Mouse (Mus musculus) CD4-positive, CD25-positive, alpha-beta regulatory T cell, adult 4 months (primary cell): ENCODE measurements at regions not wholly inside any gene's neighbourhood (a gene's known extent, or its start where the extent isn't known, plus 50 kb on each side); places are given as distances from the start of the nearest gene placed in this dataset.

Experiments used
- ATAC-seq: one replicate; pipeline ENCODE4 v1.8.0; 2017

DNA sequence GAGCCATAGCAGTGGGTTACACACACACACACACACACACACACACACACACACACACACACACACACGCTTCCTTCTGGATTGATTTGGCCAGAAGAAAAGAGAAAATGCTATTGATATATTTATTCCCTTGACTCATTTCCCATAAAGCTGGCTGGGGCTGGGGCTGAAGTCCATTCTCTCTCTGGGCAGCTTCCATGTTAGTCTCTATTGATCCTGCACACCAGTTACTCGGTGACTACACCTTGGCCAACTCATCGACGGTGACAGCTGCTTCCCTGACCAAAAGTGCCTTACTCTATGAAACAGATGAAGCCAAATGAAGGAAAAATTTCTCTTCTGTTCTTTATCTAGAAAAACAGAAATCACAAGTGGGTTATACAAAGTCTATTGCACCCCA lies 82.1 kb downstream of the Snx18 start:
- no peak for ATAC-seq

DNA sequence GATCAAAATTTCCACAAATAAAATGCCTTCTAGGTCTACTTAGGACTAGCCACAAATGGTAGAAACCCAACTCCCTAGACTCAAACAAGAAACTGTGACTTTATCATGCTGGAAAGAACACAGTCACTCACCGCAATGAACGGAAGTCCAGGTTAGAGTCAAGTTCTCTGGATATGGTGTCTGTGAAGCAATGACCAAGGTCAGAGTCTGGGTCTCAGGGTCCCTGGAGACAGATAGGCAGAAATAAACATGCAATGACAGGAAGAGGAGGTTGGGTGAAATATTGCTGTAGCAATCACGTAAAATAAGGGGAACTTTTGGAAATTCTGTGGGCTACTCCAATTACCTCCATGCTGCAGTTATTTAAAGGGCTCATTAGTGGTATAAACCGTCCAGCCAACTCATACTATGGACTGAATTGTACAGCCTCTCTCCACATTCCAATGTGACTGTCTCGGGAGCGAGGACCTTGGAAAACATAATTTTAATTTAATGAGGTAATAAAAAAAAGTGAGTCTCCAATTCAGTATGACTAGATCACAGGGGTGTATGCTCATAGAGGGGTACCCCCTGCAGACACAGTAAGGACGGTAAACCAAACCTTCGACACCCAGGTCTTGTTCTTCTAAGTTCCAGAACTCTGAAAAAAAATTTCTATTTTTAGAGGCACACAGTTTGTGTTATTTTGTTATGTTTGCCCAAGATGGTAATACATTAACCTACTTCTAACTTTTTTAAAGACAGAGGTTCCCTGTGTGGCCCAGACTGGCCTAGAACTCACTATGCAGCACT lies 83.5 kb downstream of the Snx18 start:
- ATAC-seq = no peak

DNA sequence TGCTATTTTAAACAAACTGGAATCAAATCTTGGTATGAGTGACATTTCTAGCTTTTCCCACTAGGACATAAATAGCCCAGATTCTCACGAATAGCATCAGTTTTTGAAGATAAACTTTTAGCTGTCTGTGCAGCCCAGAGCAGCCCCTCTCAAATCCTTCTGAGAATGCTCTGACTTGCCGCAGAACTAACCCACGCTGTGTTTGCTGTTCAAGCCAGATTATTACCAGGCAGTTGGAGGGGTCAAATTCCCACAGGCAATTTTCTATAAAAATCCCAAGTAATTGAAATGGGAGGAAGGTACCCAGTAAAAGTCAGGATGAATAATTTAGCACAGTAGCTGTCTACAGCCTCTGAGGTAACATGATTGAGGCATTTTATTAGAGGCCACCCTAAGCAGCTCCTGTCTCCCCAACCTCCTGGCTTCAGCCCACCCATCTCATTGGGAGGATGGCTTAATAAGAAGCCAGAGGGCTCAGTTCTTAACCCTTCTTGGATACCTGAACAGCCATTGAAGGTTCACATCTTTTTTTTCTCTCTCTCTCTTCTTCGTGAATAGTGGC lies 84.4 kb downstream of the Snx18 start:
- ATAC-seq = no peak

DNA sequence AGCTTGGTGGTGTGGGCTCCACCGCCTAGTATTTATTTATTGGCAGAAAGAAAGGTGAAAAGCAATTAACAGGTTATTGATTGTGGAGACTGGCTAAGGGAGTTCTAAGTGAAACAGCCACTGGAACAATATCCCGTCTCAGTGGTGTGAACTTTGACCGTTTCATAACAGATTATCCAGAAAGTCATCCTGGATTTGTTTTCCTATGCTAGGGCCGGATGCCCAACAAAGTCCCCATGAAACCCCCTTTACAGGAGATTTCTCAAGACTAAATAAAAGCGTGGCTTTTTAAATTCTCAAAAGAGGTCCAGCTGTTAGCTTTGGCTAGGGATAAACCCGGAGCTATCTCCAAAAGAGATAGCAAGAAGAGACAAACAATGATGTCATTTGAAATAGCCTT lies 91.4 kb downstream of the Snx18 start:
- ATAC-seq = no peak

DNA sequence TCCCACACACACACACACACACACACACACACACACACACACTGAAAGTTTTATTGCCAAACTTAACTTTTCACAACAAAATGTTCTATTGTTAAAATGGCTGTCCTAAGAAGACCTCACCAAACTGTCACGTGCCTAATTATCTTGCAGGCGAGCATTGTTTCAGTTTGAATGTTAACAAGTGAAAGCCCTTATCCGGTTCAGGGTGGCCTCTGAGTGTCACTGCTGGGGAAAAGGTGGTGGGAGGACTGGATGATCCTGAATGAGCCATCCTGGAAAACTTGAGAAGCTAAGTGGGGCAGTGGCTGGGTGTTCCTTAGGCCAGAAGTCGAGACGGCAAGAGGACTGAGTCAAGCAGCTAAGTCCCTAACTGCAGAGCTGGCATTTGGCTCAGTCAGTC lies 94.9 kb downstream of the Snx18 start:
- no peak for ATAC-seq

DNA sequence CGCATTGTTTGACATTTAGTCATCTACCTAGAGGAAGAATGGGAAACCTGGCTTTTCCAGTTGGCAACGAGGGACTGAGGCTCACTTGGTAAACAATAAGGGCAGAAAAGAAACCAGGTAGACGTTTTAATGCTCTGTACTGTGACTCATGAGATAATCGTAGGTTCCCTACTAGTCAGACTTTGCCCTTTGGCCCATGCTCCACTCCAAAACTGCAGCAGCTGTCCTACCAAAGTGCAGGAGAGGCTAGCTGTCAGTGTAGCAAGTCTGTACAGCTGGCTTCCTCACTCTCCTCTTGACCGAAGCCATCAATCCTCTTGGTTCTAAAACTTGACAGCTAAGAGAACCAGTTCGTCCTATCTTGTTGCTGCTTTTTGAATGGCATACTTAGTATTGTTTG lies 100.2 kb downstream of the Snx18 start:
- no peak for ATAC-seq

DNA sequence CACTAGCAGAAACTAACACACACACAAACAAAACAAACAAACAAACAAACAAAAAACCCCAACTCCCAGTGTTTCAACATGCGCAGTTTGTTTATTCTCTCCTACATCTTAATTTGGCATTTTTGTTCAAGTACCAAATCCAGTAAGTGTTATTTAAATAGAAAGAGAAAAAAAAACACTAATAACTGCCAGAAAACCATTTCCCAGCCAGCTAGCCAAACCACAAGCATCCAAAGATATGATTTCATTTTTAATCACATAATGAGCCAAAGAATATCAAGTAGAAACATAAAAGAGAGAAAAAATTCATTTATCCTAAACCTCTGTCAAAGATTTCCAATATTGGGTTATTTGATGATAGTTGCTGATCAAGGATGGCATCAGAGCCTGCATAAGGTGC lies 102.3 kb downstream of the Snx18 start:
- no peak for ATAC-seq

DNA sequence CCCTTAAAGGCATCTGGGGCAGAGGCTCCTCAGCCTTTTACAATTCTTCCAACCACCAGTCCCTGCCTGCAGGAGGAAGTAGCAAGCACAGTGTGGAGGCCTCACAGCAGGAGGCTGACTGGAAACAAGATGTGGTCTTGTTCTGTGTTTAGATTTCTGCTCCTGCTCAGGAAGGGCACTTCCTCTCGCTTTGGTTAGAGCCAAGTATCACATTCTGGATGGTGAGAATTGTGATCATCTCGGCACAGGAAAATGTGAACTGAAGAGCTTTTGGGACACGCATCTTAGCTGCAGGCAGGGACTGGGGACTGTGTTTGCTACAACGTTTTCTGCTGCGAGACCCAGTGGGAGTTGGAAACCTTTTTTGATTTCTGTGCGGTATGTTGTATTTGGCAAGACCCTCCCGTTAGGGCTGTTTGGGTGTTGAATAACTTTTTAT lies 103.2 kb downstream of the Snx18 start:
- no peak for ATAC-seq

DNA sequence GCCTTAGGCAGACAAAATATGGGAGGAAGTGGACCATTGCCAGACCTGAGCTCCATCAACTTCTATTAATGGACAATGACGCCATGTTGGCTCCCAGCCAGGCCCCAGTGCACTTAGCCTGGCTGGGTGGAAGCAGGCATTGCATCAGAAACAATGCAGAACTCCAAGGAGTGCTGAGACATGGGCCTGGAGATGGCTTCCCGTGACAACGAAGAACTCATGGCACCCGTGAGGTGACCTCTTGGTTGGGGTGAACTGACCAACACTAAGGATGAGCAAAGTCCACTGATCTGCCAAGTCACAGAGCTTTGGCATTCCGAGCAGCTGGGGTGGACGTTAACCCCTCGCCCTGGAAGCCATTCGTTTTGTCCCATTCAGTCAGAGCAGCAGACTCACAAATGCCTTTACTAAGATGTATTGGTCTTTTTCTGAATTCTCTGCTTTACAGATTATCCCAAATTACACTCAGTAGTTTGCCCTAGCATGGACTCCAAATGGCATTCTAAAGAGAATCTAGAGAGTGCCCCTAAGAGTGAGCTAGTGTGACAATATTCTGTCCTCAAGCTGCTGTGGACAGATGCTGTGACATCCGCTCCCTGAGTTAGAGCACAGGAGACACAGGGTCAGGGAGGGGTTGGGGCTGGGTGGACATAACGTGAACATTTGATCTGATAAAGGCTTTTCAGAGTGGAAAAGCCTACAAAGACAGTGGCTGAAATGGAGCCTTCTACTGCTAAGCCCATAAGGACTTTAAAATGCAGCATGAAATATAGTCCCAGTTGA lies 108.8 kb downstream of the Snx18 start:
- ATAC-seq = no peak

DNA sequence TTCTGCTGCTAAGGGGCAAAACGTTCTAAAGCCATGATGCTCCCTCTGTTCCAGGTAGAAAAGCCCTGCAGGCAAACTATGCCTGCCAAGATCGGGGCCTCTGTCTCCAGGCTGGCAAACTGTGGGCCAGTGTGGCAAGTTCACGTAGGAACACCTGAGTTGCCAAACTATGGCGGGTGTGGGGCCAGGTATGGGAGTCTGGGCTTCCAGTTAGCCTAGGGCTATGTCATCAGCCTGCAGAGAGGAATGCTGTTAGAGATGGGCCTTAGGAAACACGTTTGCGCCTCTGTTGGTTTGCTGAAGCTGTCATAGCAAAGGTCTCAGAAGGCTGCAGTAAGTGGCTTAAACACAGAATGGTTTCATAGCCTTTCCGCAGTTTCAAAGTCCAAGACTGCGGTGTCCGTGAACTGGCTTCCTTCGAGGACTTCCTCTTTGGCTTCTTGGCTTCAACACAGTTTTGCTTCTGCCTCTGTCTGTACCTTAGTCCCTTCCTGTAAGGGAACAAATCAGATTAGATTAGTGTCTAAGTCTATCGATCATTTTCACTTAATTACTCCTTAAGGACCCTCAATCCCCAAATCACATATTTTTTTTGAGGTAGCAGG lies 110.1 kb downstream of the Snx18 start:
- no peak for ATAC-seq

DNA sequence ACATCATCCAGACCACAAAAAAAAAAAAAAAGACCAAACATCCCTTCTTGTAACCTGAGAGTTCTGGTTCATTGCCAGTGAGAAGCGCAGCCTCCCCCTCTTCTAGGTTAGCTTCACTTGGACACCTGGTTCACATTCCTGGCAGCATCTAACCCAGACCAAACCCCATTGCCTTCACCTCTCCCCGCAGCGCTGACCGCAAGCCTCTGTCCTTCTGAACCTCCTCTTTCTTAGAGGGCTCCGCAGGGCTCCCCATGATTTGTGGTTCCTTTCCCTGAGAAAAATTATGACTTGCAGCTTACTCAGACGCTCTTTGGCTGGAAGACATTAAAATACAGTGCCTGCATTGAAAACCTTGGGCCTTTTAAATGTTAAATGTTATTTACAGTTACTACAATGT lies 115.8 kb downstream of the Snx18 start:
- no peak for ATAC-seq

DNA sequence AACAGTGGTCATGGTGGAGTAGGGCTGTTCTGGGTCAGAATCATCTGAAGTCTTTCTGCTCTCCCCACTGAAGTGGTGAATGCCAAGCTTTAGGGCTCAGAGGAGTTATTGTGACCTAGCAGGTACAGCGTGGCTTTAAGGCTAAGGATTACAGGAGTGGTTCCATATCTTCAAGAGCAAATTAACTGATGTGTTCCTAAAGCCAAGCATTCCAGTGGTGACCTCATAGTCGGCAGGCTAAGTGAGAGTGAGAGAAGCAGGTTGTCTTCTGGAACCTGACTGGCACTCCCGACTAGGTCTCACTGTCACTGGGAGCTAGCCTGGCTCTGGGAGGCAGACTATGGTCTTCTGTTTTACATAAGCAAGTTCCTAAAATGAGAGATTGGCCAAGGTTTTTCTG lies 116.3 kb downstream of the Snx18 start:
- ATAC-seq = no peak

DNA sequence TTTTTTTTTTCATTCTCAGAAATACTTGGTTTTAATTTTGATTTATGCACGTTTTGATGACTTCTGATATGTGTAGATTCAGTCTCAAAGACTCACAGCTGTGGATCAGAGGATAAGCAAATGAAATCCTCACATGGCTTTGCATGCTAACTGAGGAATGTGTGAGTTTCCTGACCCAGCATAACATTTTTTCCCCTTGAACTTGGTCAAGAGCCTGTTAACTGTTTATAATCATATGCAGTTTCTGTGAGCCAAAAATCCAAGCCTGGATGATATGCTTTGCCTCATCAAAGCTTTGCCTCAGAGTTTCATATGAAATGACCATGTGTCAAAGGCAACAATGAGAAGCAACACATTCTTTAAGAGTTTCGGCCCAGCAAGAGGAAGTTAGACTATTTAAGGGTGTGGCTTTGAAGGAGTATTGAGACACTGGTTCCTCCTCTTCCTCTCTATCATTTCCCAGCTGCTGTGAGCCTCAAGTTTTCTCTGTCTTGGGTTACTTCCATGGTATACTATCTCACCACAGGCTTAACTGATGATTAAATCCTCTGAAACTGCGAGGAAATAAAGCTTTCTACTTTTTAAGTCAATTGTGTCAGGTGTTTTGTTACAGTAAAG lies 117.9 kb downstream of the Snx18 start:
- no peak for ATAC-seq

DNA sequence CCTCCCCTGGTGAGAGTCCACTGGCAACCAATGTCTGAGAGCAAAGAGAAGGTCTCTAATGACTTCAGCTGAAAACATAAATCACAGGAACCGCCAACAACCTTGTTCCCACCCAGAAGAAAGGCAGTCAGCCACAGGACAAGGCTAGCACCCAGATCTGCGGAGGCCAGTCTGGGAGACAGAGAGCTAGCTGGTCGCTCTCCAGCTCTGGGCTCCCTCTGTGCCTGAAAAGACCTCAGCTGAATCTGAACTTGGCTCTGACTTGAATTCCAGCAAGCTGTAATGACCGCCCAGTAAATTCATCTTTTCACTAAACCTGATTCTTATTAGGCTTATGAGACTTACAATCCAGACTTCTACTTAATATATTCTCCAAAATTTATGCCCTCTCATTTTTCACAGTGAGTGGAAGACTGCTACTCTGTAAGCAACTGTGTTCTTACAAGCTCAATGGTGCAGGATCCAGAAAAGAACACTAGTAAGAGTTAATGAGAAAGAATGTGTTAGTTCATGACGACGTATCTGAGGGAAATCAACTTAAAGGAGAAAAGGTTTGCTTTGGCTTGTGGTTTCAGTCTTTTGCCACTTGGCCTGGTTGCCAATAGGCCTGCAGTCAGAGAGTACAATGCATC lies 119.2 kb downstream of the Snx18 start:
- ATAC-seq = no peak

DNA sequence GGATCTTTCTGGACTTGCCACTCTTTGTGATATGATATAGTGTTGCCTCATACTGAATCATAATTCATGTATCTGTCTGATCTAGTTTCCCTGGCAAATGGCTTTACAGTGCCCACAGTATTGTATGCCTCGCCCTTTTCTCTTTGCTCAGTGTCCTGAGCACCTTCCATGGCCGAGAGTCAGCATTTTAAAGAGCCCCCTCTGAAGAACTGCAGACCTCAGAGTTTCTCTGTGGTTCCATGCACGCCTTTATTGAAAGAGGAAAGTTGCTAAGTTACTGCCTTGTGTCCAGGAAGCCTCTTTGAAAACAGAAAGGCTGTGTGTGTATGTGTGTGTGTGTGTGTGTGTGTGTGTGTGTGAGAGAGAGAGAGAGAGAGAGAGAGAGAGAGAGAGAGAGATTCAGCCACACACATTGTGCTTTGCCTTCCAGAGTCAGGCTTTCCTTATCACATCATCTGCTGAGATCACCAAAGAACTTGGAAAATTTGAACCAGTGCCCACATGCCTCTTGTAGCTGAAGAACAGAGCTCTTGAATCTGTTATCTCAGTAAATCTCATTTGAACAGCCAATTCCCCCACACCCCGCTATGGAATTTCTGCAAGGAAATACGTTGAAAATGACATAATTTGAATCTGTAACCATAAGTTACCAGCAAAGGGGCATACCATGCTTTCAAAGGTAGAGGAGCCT lies 122.6 kb downstream of the Snx18 start:
- no peak for ATAC-seq

DNA sequence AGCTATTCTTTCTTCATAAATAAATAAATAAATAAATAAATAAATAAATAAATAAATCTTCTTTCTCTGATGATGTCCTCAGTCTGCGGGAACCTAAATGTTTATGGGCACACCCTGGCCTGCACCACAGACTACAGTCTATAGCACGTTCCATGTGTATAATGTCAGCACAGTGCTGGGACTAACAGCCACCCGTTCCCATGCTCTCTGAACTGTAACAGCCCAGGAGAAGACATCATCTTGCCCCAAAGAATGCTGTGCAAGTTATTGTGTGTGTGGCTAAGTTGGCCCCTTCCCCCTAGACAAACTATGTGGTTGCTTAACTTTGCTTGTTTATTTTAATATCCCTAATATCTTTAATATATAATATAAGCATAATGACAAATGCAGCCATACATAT lies 123.2 kb downstream of the Snx18 start:
- ATAC-seq = no peak

DNA sequence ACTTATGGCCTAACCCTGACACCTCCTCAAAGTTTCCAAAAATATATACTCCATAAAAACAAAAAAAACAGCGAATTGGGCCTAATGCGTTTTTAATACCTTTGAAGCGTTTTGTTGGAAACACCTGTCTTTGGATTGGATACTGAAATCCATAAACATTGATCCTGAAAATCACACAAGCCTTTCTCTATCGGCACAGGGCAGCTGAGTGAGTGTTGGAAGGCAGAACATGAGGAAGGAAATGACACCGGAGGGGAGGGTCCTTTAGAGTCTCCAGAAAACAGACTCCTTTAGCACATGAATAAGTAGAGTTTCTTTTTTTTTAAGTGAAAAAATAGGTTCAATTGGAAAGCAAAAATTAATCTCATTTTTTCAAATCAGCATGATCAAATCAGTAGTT lies 123.7 kb downstream of the Snx18 start:
- no peak for ATAC-seq

DNA sequence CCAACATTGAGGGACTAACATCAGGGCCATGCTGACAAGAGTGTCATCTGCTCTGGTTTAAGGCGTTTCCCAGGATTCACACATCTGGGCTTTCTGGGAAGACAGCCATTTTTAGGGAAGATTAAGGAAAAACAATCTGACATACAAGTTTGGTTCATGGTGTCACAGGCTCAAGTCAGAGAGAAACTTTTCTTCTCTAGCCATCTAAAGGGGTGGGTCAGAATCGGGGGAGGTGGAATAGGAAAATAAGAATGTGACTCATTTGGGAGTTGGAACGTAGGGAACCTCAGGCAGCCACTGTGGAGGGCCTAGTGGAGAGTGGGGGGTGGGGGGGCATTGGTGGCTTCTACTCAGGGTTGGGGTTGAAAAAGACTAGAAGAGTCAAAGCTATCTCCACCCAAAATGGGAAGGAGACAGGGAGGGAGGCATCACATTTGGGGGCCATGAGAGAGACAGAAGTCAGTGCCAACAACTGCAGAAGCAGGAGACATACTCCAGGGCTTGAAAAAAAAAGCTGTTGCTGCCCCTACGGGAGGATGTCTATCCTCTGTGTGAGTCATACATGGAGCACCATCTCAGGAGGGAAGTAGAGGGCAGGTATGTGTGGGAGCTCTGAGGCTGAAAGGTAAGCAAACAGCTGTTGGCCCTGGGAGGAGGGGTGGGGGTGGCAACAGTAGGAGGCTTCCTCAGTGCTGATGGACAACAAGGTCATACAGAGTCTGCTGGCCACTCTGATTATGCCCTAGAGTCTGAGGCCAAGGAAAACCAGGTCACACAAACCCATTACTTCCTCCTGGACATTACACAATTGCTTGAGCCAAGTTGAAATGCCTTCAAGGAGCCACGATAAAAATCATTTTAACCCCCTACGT lies 128.2 kb downstream of the Snx18 start:
- ATAC-seq = no peak

DNA sequence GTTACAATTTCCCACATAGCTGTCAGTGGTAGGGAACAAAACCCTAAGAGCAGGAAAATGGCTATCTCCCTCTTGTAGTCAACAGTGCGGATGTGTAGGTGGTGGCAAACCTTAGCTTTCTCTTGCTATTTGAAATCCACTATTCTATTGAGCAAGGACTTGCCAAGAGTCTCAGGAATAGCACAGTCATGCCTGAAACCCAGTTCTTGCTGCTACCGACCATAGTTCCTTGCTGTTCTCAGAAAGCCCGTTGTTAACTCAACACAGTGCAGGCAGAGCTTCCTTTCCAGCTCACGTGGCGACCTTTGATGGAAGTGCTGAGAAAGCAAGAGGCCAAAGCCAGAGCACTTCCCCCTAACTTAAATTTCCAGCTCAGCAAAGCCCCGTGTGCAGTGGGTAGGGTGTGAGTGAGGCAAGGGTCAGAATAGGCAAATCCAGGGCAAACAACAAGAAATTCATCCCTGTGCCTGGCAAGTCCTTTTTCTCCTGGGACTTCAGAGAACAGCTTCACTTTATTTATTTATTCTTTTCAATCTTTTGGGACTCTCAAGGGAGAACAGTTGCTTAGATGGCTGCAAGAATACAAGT lies 131.9 kb downstream of the Snx18 start:
- no peak for ATAC-seq

DNA sequence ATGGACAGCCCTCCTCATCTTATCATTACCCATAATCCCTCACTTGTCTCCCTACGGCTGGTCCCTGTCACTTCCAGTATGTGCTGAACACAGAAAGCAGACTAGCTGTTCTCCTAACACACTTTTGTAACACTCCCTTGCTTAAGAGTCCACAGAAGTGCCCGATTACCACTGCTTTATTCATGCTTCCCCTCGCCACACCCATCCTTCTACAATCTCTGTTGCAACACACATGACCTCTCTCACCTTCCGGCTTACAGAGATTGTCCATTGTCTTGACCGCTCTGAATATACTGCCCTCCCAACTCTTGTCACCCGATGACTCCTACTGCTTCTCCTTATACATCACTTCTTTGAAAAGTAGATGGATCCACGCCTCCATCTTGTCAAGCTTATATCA lies 132.9 kb downstream of the Snx18 start:
- no peak for ATAC-seq
